Mouse (Mus musculus) left cerebral cortex, adult 18-20 months (tissue): Measurements from ENCODE around the gene Cotl1. TPM values are rescaled to one million over a fixed set of nuclear protein-coding genes. Genes with fewer than 3 reads are reported as not detected.

Experiments used
- DNase-seq, 2 experiments: peaks; one replicate each; pipeline ENCODE4 v3.0.0; 2021 to 2022; ENCODE audit warnings: low spot score in 2 of 2, mixed read lengths in 1 of 2
- total RNA-seq, 2 experiments: library from RNA; stranded (reverse); gene quantifications; 2 replicates each; pipeline ENCODE4 v1.2.3; 2021

The Cotl1 gene
- total RNA-seq, 2 experiments from 2014 or later = 67.0 to 69.6 TPM

DNA sequence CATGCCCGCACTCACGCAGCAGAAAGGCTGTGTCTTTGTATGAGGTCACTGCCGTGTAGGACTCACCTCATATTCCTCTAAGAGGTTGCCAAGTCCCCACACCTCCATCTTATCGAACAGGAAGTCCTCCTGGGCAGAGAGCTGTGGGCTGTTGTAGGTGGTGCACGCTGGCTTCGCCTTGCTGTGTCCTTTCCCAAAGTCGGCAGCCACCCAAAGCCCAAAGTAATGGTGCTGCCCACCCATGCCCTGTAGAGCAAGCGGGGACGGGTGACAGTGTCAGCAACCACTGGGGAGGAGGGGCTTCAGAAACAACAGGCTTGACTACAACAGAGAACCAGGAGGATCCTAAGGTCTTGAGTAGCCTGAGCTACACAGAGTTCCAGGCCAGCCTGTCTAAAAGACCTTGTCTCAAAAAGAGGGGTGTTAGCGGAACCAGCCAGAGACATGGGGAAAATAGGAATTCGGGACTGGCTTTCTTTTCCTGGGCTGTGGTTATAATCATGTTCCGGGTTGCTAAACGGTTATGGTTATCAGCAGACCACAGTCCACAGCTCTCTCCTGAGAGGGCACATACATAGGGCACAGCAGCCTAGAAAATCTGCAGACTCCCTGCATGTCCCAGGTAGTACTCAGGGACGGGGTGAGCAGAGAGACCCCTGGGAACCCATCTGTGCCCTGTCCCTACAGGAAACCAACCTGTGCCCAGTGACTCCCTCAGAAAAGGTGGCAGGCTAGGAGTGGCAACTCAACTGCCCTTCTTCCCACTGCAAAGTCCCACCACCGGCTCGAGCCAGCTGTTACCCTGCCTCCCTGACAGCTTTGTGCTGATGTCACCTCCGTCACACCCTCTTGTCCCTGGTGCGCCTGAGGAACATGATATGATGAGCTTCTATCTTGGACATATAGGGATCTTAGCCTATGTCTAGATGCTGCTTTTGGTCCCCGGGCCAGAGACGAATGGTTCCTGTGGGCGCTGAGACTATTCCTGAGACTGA is 77.8 kb downstream of the Cotl1 start:
- no peak for DNase-seq

DNA sequence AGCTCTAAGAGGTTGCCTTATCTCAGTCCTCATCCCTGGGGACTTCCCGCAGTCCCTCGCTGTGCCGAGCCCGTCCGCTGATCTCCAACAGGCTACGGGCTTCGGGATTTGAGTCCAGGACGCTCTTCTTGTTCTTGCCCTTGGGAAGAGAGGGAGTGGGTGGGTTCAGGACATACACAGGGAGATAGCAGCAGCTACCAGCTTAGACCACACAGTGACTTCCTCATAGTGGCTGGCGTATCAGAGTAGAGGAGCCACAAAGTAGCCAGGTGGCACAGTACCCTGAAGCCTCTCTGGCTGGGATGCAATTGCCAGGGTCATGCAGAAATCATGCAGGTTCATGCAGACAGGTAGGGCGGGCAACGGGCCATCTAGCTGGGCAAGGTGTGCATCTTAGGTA is 78.7 kb downstream of the Cotl1 start:
- DNase-seq = no peak

Other genes starting within 250 kb of the Cotl1 start
- gene Taf1c, start 235.3 kb downstream of the Cotl1 start, total RNA-seq = 10 to 100 TPM; 10.7 to 12.3 TPM
- gene Adad2, start 227.8 kb downstream of the Cotl1 start, total RNA-seq = under 1 TPM; 0.37 to 0.45 TPM
- gene Kcng4, start 204.9 kb downstream of the Cotl1 start, total RNA-seq = 1 to 10 TPM; 2.1 to 2.9 TPM
- 1 to 10 TPM; 8.3 to 10.0 TPM for gene Wfdc1, start 174.2 kb downstream of the Cotl1 start, total RNA-seq
- 1 to 10 TPM; 1.9 to 2.1 TPM for gene Atp2c2, start 140.5 kb downstream of the Cotl1 start, total RNA-seq
- 10 to 100 TPM; 14.5 to 15.3 TPM for gene Tldc1, start 62.1 kb downstream of the Cotl1 start, total RNA-seq
- gene Klhl36, start 21.7 kb upstream of the Cotl1 start, total RNA-seq = 1 to 10 TPM; 7.7 to 8.8 TPM
- gene Usp10, start 69.8 kb upstream of the Cotl1 start, total RNA-seq = 10 to 100 TPM; 87.0 to 94.9 TPM
- 1 to 10 TPM; 4.4 to 7.8 TPM for gene Gm20388, start 70.3 kb upstream of the Cotl1 start, total RNA-seq
- gene Crispld2, start 151.9 kb upstream of the Cotl1 start, total RNA-seq = 1 to 10 TPM; 2.1 to 2.7 TPM